Mouse (Mus musculus): ENCODE results near the gene Gm49394. TPM values are rescaled to one million over a fixed set of nuclear protein-coding genes. Genes with fewer than 3 reads are reported as not detected.

Gene Gm49394
- total RNA-seq (2021): under 1 TPM; 0.10 to 0.12 TPM

DNA sequence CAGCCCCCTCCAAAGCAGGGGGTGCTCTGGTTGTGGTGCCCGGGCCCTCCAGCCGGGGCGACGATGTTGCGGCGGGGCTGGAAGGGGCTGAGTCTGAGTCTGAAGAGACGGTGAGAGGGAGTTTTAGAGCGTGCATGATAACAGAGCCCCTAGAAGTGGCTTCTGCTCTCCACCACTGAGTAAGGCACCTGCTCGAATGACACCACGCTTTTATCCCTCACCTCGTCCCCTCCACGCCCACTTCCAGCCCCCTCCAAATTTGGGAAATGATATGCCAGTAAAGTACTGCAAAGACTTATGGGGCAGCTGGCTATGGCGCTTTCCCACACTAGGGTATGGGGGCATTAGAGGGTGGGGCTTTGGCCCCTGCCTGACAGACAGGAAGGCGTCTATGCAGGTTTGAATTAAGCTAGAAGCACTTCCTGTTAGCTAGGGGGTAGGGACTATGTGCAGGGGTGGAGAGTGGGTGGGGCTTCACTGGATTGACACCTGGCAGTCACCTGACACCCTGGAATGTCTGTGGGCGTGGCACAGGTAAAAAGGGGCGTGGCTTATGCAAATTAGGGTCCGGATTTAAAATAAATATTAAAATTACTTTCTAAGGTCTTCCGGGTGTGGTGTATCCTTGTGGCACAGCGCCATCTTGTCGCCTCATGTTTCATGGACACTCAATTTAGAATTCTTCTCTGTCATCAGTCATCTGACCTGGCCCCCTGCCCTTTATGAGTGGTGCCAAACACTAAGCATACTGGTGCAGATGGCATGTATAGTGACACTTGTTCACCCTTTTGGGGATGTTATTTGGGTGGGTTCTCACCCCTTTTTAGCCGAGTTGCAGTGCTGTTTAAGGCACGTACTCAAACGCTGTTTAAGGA is at the start of gene Gm49394:
Gene Gm49394, minus strand, starts transcription at position 192 of the 875 bp plus-strand sequence.
- intact Hi-C loops (cut with DNase I): loop anchor here (5.0 kb wide), 3 partner anchors 58 to 338 kb away; no protein-coding TSS in a partner anchor
- DNase-seq: peak; percentile 44

DNA sequence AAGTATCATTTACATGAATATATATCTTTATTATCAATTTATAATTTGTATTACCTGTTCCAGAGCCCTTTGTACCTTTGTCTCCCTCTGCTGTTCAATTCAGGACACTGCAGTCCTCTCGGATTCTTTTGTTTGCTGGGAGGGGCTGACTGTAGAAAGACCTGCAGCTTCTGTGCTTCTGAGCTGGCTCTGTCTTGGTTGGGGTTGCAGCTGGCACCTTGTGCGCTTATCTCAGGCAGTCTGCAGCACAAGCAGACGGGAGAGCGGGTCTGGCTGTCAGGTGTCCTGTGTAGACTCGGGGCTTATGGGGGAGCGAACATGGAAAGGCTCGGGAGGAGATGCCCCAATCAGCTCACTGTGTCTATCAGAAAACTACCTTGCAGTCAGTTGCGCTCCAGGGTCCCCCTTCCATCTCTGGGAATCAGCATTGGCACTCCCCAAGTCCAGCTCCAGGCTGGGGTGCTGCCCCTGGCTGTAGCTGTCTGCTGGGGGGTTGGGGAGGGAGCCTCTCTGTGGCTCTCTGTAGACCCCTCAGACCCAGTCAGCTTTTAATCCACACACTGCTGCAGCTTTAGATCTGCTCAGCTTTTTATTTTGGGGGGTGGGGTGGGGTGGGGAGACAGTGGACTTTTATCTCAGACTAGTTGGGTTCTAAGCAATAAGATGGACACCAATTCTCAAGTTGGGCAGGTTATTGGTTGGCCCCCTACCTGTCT is 45.2 kb upstream of the Gm49394 start:
- intact Hi-C loops (cut with DNase I): no loop called here
- peak; percentile 57 for DNase-seq

DNA sequence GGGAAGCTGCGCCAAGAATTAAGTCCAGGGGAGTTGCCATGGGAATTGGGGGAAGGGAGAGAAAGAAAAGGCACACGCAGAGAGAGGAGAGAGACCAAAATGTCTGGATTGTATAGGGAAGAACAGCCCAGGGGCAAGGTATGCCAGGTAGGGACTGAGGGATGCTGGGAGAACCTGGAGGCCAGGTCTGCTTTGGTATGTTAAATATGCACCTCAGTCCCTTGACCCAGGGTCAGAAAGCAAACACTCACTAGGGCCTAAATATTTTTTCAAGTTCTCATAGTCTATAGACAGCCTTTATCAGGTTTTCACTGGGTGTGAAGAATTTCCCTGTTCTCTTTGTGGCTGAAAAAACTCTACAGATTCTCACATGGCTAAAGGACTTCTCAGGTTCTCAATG is 37.1 kb upstream of the Gm49394 start:
- no peak for DNase-seq
- intact Hi-C loops (cut with DNase I): no loop called here

DNA sequence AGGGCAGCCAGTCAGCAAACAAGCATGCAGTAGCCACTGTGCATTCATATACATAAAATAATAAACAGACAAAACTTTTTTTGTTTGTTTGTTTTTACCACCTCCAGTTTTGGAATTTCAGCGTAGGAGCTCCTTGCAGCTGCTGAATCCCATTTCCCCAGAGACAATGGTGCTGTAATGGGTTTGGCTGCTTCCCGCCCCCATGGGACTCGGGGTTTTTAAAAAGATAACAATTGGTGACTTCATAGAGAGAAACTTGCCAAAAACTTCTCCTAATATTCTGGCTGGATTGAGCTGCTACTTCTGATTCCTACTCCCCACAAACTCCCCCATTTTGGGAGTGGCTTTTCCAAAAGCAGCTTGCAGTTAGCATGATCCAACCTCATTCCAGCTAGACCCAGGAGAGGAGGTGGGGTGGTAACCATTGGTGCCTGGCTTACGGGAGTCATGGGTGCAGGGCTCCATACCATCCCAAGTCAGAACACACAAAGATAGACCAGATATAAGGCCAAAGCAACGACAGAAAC is 29.7 kb upstream of the Gm49394 start:
- intact Hi-C loops (cut with DNase I): no loop called here
- DNase-seq: no peak

DNA sequence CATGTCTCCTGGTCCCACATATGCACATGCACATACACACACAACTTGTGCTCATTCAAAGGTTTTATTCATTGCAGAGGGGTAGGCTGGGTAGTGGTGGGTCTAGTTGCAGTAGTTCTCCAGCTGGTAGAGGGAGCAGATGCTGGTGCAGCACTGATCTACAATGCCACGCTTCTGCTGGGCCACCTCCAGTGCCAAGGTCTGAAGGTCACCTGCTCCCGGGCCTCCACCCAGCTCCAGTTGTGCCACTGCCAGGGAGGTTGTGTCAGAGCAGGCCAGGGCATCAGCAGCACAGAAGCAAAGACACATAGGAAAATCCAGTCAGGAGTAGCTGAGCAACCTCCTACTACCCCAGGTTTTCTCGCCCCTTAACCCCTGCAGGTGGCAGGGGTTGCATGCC is 8.9 kb upstream of the Gm49394 start:
- intact Hi-C loops (cut with DNase I): loop anchor here (5.0 kb wide), 1 partner anchor 361 kb away; no protein-coding TSS in a partner anchor
- no peak for DNase-seq

DNA sequence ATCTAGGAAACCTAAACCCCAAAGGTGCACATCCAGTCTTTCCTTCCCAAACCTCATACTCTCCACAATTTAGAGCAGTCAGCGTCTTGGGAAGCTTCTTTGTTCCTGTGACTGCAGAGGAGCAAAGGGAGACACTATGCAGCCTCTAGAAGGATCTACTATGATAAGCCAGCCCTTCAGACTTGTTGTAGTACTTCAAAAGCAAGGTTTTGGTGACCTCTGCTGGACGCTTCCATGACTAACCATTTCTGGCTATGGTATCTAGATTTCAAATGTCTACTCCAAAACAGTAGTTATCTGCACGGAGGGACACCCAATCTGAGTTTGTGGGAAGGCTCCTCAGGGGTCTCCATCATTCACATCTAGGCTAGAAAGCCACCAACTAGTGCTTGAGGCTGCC is 5.9 kb upstream of the Gm49394 start:
- intact Hi-C loops (cut with DNase I): loop anchor here (5.0 kb wide), 1 partner anchor 358 kb away; no protein-coding TSS in a partner anchor
- peak; percentile 72 for DNase-seq

DNA sequence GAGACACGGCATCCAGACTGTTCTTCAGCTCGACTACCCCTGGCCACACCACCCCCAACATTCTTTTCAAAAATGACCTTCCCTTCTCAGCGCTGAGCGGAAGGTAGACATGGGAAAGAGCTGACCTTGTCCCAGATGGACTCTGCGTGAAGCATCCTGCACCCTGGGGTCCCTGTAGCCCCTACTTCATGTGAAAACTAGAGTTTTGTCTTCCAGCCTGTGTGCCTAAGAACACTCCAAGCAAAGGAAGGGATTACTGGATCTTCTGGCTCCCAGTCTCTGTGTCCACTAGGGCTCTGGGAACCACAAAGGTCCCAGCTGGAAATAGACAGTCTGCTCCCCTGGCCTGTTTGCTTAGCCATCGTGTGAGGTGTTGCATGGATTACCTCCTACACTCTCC is 5.4 kb upstream of the Gm49394 start:
- intact Hi-C loops (cut with DNase I): loop anchor here (5.0 kb wide), 1 partner anchor 358 kb away; no protein-coding TSS in a partner anchor
- DNase-seq: no peak

DNA sequence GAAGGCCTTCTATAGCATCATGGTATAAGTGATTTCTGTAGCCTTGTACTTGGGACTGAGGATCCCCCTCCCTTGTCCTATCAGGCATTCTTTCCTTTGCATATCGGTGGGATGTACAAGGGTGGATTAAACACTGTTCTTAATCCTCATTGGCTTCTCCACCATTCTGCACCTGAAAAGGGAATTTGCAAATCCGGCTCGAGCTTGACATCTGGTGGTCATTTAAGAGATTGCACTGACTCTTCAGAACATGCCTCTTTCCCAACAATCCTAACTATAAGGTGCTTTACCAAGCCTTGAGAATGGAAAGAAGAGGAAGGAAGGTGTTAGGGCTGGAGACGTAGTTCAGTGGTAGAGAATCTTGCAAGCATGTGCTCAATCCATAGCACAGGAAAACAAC is 2.4 kb upstream of the Gm49394 start:
- intact Hi-C loops (cut with DNase I): loop anchor here (5.0 kb wide), 3 partner anchors 60 to 340 kb away; no protein-coding TSS in a partner anchor
- peak; percentile 44 for DNase-seq

DNA sequence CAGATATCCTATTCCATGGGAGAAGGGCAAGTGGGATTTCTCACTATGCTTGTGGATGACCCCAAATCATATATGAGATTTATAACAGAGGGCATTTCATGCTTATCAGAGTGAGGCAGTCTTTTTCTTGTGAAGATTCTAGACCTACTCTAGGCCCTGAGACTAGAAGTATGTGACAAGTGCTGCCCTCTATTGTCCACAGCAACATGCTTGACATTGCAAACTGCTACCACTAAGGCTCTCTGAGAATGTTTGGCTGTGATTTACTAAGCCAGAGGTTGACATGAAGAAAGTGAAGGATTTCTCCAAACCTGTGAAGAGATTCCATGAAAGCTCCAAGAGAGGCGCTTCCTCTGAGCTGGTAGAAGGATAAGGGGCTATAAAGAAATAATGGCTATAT is 1.3 kb upstream of the Gm49394 start:
- no peak for DNase-seq
- intact Hi-C loops (cut with DNase I): loop anchor here (5.0 kb wide), 3 partner anchors 59 to 339 kb away; no protein-coding TSS in a partner anchor

DNA sequence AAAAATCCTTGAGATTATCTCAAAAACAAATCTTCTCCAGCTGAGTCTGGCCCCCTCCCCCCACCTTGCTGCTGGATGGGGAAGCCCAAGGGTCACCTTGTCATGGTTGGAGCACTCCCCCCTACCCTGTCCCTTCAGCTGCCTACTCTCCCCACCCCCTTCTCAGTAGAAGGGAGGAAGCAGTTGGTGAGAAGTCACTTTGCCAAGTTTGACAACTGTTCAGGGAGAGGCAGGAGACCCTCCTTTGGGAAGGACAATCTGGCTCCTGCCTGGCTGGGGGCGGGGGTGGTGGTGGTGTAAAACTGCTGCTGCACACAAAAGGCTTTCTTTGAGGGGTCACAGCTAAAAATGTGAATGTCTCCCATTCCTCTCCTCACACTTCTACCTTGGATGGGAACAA is 1.4 kb downstream of the Gm49394 start:
- intact Hi-C loops (cut with DNase I): no loop called here

DNA sequence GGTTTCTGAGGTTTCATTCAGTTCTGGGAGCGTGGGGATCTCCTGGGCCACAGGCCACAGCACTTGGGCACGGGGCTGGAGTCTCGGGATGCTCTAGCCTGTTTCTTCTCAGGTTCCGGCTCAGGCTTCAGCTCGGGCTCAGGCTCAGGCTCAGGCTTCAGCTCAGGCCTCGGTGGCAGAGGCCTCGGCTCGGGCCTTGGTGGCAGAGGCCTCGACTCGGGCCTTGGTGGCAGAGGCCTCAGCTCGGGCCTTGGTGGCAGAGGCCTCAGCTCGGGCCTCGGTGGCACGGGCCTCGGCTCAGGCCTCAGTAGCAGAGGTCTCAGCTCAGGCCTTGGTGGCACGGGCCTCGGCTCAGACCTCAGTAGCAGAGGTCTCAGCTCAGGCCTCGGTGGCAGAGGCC is 2.2 kb downstream of the Gm49394 start:
- intact Hi-C loops (cut with DNase I): no loop called here

More for the DNA sequence above, 1.4 kb downstream of the Gm49394 start:
- peak; percentile 58 for DNase-seq

DNA sequence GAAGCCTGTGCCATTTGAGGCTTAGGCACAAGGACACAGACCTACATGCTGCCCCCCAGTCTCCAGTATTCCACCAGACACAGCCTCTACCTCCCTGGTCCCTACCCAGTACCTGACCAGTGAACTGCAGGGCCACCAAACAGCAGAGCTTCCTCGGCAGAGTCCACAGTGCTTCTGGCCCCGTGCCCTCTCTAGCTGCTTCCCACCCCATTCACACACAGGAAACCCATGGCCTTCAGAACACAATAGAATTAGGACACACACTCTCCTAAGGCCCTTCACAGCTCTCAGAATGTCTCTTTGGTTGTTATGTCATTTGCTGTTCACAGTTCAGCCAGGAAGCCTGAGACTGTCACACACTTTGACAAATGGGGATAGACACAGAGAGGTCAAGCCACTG is 3.1 kb downstream of the Gm49394 start, which contains the start of gene Igf2:
Gene Igf2, minus strand, starts transcription at position 158 of the 400 bp plus-strand sequence.
- no peak for DNase-seq
- intact Hi-C loops (cut with DNase I): no loop called here

More for the DNA sequence above, 2.2 kb downstream of the Gm49394 start:
- DNase-seq: no peak

DNA sequence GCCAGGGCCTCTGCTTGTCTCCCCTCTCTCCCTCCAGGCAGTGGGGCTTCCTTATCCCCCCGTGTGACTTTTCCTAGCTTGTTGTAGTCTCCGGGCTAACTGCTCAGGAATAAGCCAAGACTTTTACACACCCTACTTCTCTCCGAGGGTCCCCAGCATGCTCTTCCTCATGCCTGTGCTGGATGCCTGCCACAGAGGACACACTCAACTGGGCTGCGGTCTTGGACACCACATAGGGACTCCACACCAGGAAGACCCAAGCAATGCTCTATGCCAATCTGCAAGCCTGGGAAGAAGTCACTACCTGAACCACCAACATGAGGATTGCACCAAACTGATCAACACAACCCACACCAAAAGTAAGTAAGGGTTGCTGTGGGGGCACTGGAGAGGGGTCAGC is 3.6 kb downstream of the Gm49394 start:
- no peak for DNase-seq
- intact Hi-C loops (cut with DNase I): no loop called here

DNA sequence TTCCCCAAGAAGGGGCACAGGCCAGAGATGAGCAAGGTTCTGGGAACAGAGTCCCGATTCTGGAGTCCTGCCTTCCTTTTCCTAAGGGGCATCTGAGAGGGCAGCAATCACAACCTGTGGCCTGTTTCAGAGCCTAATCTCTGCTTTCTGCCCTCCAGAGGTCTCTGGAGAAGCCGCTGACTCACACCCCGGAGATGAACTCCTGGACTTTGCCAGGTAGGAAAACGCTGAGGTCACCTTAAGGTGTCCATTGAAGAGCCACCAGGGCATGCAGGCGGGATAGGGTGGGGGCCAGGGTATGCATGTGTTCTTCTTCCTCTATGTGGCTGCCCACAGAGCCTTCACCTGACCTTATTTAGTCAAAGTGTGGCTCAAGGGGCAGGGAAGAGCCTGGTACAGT is 4.4 kb downstream of the Gm49394 start:
- intact Hi-C loops (cut with DNase I): no loop called here
- DNase-seq: no peak

DNA sequence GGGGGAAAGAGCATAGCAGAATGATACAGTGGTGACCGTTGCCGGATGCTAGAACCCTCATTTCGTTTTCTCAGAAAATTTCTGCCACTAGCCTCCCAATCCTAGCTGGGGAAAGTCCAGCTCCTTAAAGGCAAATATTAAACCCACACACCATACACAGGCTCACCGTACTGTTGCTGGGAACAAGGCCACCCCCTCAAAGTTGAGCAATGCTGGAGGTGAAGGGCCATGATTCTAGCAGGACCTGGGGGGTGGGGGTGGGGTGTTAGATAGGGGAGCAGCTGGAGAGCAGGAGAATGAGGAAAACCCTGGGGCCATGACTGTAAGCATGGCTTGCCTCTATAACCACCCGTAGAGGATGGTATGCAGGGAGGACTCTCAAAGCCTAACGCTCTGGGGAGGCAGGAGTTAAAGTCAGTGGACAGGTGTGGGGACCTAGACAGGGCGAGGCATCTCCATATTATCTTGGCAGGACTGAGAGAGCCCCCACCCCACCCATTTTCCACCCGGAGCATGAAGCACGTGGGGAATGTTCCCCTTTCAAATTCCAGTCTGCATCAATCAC is 5.2 kb downstream of the Gm49394 start:
- DNase-seq: no peak
- intact Hi-C loops (cut with DNase I): no loop called here

DNA sequence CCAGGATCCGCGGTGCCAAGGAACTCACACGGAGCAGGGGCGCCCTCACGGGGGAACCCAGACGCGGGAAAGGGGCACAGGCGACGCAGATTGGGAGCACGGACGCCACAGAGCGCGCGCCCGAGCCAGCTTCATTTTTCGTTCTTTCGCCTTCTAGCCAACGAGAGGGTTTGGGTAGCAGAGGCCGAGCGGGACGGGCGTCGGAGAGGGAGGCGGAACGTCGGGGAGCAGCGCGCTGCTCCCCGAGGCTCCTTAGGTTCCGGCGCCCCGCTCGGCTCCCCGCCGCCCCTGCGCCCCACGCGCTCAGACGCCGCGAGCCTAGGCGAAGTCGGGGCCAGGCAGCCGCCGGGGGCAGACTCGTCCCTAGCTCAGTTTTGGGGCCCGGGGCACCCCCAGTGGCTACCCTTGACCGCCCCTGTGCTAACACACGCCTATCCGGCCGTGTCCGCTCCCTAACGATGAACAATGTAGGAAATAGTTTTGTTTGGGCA is 5.8 kb downstream of the Gm49394 start:
- no peak for DNase-seq
- intact Hi-C loops (cut with DNase I): no loop called here

DNA sequence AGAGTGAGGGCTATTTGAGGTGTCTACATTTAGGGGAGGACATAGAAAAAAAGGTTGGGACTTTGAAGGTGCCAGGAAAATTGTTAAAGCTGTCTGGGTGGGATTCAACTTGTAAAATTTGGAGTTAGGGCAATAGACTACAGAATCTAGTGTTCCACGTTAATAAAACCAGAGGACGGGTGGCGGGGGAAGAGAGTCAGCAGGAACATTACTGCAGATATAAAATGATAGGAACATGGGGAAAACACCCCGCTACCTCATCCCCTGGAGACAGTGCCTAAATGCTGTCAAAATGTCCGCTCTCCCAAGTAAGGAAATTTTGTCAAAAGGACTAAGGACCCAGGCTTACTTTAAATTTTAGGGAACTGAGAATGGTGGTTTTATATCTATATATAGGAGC is 6.6 kb downstream of the Gm49394 start:
- no peak for DNase-seq
- intact Hi-C loops (cut with DNase I): no loop called here

DNA sequence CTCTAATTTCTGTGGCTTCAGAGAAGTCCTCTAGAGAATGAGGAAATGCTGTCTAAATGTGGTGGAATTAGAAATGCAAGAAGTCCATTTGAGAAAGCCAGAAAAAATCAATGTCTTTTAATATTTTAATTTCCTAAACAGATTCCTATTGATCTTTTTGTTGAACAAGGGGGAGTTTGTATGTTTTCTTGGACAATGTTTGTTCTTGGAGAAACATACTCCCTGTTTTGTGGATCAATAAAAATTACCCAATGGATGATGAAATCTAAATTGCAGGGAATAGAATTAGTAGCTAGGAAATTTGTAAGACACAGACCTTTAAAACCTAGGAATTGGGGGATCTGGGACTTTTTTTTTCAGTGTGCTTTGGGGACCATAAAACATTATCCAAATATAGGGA is 7.9 kb downstream of the Gm49394 start:
- DNase-seq: no peak
- intact Hi-C loops (cut with DNase I): no loop called here

DNA sequence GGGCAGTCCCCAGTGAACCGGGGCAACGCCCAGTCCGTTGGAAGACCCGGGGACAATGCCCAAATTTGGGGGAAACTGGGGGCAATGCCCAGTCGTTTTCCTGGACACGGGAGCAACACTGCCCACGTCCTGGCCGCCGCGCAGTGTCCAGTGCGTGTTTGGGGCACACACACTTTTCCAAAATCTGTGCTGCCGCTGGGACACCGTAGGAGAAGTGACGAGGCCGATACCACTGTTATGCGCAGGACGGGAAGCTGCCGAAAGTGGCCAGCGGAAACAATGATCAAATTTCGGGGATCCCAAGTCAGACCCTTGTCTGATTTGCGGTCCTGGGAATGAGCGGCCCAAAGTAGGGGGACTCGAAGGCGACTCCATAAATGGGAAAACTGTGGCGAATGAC is 8.7 kb downstream of the Gm49394 start:
- intact Hi-C loops (cut with DNase I): no loop called here
- DNase-seq: no peak

DNA sequence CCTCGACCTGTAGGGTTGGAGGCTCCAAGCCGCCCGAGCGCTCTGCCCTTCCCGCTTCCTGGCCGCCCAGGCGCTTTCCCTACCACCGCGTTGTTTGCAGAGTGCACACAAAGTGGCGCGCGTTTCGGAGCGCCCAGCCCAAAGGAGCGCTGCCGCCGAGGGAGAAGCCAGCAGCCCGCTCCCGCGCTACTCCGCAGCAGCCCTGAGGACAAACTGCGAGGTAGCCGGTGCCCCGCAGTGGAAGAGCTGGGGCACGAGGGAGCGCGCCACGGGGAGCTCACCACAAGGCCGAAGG is 9.1 kb downstream of the Gm49394 start:
- intact Hi-C loops (cut with DNase I): no loop called here
- no peak for DNase-seq
